Mouse (Mus musculus) forebrain, embryonic 11.5 days (tissue): Measurements from ENCODE around the gene Galnt3. TPM values are rescaled to one million over a fixed set of nuclear protein-coding genes. Genes with fewer than 3 reads are reported as not detected.

Experiments
- ATAC-seq: fragments of 200-750 bp; cut with Nextera tagmentation; replicated peaks from 2 replicates; pipeline ENCODE4 v1.8.0; 2017; ENCODE audit warnings: moderate TSS enrichment; ENCODE audit not compliant: low FRiP score
- DNase-seq: peaks from one replicate; pipeline ENCODE4 v3.0.0-alpha.2; 2017; ENCODE audit warnings: low spot score
- H3K27ac ChIP-seq: fragments of 300-500 bp; sonication (generic); 2 replicates; pipeline ENCODE4 v1.5.1; 2014; ENCODE audit warnings: low read depth, low read length
- H3K27me3 ChIP-seq: fragments of 300-500 bp; sonication (generic); 2 replicates; pipeline ENCODE4 v1.6.1; 2014; ENCODE audit warnings: mild to moderate bottlenecking, low read length, mixed read lengths; ENCODE audit not compliant: control insufficient read depth, insufficient read depth
- H3K36me3 ChIP-seq: fragments of 300-500 bp; sonication (generic); 2 replicates; pipeline ENCODE4 v1.6.1; 2014; ENCODE audit warnings: mild to moderate bottlenecking, low read length, moderate library complexity, mixed read lengths; ENCODE audit not compliant: control insufficient read depth, insufficient read depth
- H3K4me1 ChIP-seq: fragments of 300-500 bp; sonication (generic); replicated peaks from 2 replicates; pipeline ENCODE4 v1.6.1; 2014; ENCODE audit warnings: low read length, mixed read lengths; ENCODE audit not compliant: control insufficient read depth, insufficient read depth
- H3K4me2 ChIP-seq: fragments of 300-500 bp; sonication (generic); 2 replicates; pipeline ENCODE4 v1.6.1; 2014; ENCODE audit warnings: low read depth, mild to moderate bottlenecking, low read length, moderate library complexity, mixed read lengths; ENCODE audit not compliant: severe bottlenecking
- H3K4me3 ChIP-seq: fragments of 300-500 bp; sonication (generic); 2 replicates; pipeline ENCODE4 v1.5.1; 2014; ENCODE audit warnings: low read depth, low read length
- H3K9ac ChIP-seq: fragments of 300-500 bp; sonication (generic); 2 replicates; pipeline ENCODE4 v1.6.1; 2014; ENCODE audit warnings: low read length
- H3K9me3 ChIP-seq: fragments of 300-500 bp; sonication (generic); 2 replicates; pipeline ENCODE4 v1.6.1; 2016; ENCODE audit warnings: low read length, mixed read lengths; ENCODE audit not compliant: control insufficient read depth
- WGBS: fragments of 180-500 bp; shearing (Covaris S2); extraction: QIAGEN DNeasy Blood & Tissue Kit; methylation state at CpG from one replicate; pipeline ENCODE4 v1.1.7; 2014; 5-methylcytosine and 5-hydroxymethylcytosine counted together
- polyA plus RNA-seq: library from polyadenylated mRNA; unstranded; fragments of >200 nt; fragmentation: Nextera tagmentation; extraction: Ambion mirVana; gene quantifications from 2 replicates; pipeline ENCODE4 v1.2.1, GENCODE M21; 2014

The Galnt3 gene
- polyA plus RNA-seq, 1 experiment from 2014 or later, result 1.3 TPM

DNA sequence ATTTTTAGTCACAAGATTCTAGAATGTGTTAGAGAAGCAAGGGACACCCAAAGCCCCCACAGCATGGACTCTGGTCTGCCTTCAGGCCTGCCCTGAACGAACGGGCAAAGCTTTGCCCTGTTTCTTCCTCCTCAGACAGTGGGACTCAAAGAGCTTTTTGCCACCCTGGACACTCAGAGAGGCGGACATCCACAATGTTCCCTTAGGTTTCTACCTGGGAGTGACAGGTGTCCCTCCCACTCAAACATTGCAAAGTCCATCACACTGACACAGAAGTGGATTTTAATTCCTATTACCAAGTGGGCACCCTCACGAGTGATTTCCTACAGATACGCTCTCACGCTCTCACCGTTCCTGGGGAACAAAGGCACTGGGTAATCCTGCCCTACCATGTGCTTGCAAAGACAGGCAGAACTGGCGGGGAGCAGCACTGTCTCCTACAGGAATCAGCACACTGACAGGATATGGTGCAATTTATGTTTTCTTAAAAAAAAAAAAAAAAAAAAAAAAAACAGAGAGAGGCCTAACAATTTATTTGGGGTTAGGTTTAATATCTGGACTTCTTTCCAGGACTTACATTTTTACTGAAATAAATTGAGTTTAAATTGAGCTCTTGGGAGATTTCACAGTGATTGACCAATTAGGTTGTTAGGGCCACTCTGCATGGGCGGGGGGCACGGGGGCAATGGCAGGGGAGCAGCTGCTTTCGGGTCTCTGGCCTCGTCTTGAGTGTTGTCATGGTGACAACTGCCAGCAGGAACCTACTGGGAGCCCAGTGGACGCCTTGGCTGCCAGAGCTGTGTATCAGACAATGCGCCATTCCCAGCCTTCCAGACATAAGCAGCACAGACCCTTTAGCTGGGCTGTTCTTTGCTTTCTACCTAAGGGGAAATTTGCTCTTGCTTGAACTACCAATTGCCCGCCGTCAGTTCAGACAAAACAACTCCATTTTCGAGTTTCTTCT lies 81.1 kb downstream of the Galnt3 start:
- WGBS, result 39% methylated on average over 17 of the region's 17 CpGs
- H3K4me3 ChIP-seq, result no peak overlapping the region
- ATAC-seq (peak; percentile 77), DNase-seq (peak; percentile 76)
- H3K36me3 ChIP-seq, result no peaks in the 10 kb centered on the region
- no peak overlapping the region for H3K4me2 ChIP-seq
- peak overlapping the region; percentile 39; the same call in 1 of the 2 replicates for H3K27ac ChIP-seq
- H3K4me1 ChIP-seq, result peaks cover 4% of the 10 kb centered on the region
- H3K9me3 ChIP-seq, result no peaks in the 10 kb centered on the region
- H3K27me3 ChIP-seq, result peaks cover 15% of the 10 kb centered on the region
- H3K9ac ChIP-seq, result peak overlapping the region; percentile 4; the same call in 1 of the 2 replicates

DNA sequence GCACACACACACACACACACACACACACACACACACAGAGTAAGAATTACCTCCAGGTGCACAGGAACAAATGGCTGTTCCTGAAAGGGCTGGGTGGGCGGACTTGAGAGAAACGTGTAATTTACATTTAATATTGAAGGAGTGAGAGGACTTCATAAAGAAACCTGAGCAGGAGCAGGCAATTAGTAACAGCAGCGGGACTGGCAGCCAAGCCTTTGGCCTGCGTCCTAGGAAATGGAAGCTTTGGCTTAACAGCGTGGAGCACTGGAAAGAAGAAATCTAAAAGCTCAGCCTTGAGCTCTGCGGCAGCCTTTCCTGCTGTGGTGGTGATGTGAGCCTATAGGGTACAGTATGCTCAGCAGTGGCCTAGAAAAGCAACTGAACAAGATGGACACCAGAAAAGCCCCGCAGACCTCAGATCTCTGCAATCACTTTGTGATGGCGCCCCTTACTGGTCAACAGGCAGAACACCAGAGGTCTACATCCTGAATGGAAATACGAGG lies 82.8 kb downstream of the Galnt3 start:
- no peak overlapping the region for H3K4me2 ChIP-seq
- H3K36me3 ChIP-seq, result no peaks in the 10 kb centered on the region
- H3K9ac ChIP-seq, result no peak overlapping the region
- ATAC-seq, result peak; percentile 86
- no peak overlapping the region for H3K4me3 ChIP-seq
- peak overlapping the region; percentile 65; the same call in 1 of the 2 replicates for H3K27ac ChIP-seq
- no peaks in the 10 kb centered on the region for H3K9me3 ChIP-seq
- H3K27me3 ChIP-seq, result peaks cover 26% of the 10 kb centered on the region
- WGBS, result 51% methylated on average over 9 of the region's 9 CpGs
- H3K4me1 ChIP-seq, result peaks cover 4% of the 10 kb centered on the region
- peak; percentile 76 for DNase-seq

DNA sequence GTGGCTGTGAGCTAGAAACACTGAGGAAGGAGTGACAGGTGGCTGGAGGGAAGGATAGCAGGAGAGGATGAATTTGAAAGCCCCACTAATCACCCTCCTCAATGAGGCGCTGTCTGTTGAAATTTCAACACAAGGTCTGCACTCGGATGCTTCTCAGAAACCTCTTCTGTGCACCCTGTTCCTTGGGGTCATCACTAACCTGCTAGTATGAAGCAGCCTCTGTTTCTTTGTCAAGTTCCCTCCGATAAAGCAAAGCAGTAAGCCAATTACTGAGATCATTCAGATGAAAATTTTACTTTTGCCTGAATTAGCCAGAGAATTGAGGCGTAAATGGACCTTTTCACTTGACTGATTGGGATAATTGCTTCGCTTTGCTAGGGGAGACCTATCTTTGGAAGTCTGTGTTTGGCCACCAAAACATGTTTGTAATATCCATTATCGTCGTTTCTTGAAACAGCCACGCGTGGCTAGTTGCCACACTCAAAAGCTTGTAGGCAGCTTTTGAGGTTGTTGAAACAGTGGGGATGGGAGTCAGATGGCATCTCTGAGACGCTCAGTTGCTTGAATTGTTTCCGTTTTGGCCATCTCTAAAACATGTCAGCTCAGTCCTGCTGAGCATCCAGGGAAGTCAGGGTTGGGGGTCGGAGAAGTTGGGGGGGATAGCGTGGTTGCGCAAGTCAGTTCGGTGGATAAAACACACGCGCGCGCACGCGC lies 83.4 kb downstream of the Galnt3 start:
- H3K4me2 ChIP-seq, result no peak overlapping the region
- no peak overlapping the region for H3K4me3 ChIP-seq
- H3K27me3 ChIP-seq, result peaks cover 26% of the 10 kb centered on the region
- H3K27ac ChIP-seq, result peak overlapping the region; percentile 65; the same call in 1 of the 2 replicates
- ATAC-seq (peak; percentile 60), DNase-seq (peak; percentile 49)
- WGBS, result 50% methylated on average over 21 of the region's 21 CpGs
- peaks cover 4% of the 10 kb centered on the region for H3K4me1 ChIP-seq
- no peaks in the 10 kb centered on the region for H3K36me3 ChIP-seq
- no peak overlapping the region for H3K9ac ChIP-seq
- no peaks in the 10 kb centered on the region for H3K9me3 ChIP-seq

GRCm38 (mm10) chr2:66040611-66041010 lies 84.2 kb downstream of the Galnt3 start:
- Histone ChIP-seq H3K27me3 (peaks cover 26% of the 10 kb centered on the region), H3K9me3 (no peaks in the 10 kb centered on the region), H3K4me3 (no peak overlapping the region), H3K27ac (no peak overlapping the region), H3K9ac (no peak overlapping the region), H3K4me2 (no peak overlapping the region), H3K36me3 (no peaks in the 10 kb centered on the region), H3K4me1 (peaks cover 4% of the 10 kb centered on the region)
- ATAC-seq, result no peak
- no peak for DNase-seq

DNA sequence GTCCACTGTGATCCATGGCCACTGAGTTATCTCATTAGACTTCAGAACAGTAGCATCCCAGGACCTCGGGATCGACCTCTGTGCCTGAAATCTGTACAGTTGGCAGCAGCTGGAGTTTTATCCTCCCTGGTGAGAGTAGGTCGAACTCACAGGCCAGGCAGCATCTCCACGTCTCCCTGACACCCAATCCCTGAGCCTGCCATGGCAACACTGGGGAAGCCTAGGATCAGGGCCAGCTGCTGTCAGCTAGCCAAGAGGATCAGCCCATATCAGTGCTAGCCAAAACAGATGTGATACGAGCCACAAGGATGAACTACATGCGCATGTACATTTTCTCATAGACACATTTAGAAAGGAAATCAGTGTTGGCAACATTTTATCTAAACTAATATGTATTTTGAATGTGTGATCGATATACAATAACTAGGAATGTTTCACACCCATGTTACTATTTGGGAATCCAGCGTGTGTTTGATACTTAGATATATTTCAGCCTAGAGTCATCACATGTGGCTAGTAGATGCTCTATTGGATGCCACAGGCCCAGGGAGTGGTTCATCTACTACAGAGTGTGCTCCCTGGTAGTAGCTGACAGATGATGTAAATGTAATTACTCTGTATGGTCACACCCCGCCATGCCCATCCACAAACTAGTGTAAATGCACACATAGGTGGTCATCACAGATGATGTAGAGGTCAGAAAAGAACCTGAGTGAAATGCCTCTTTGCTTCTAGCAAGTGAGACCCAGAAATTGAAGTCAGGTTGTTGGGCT lies 89.7 kb downstream of the Galnt3 start:
- no peak for DNase-seq
- H3K27ac ChIP-seq, result no peak overlapping the region
- H3K27me3 ChIP-seq, result peaks cover 18% of the 10 kb centered on the region; the same call in 1 of the 2 replicates
- no peaks in the 10 kb centered on the region for H3K4me1 ChIP-seq
- no peaks in the 10 kb centered on the region for H3K9me3 ChIP-seq
- no peaks in the 10 kb centered on the region for H3K36me3 ChIP-seq
- 83% methylated on average over 9 of the region's 9 CpGs for whole genome bisulfite sequencing
- no peak overlapping the region for H3K4me3 ChIP-seq
- H3K4me2 ChIP-seq, result no peak overlapping the region
- no peak for ATAC-seq
- no peak overlapping the region for H3K9ac ChIP-seq

Other genes starting within 250 kb of the Galnt3 start
- gene Ttc21b, start 131.6 kb upstream of the Galnt3 start, polyA plus RNA-seq, result 15.9 and 17.1 TPM in 2 replicates